Mouse (Mus musculus): ENCODE measurements around the gene Tmem151b. TPM values are rescaled to one million over a fixed set of nuclear protein-coding genes. Genes with fewer than 3 reads are reported as not detected.

The Tmem151b gene
- total RNA-seq, 2 experiments from 2014 or later, result 0.08 TPM; not detected in 1

DNA sequence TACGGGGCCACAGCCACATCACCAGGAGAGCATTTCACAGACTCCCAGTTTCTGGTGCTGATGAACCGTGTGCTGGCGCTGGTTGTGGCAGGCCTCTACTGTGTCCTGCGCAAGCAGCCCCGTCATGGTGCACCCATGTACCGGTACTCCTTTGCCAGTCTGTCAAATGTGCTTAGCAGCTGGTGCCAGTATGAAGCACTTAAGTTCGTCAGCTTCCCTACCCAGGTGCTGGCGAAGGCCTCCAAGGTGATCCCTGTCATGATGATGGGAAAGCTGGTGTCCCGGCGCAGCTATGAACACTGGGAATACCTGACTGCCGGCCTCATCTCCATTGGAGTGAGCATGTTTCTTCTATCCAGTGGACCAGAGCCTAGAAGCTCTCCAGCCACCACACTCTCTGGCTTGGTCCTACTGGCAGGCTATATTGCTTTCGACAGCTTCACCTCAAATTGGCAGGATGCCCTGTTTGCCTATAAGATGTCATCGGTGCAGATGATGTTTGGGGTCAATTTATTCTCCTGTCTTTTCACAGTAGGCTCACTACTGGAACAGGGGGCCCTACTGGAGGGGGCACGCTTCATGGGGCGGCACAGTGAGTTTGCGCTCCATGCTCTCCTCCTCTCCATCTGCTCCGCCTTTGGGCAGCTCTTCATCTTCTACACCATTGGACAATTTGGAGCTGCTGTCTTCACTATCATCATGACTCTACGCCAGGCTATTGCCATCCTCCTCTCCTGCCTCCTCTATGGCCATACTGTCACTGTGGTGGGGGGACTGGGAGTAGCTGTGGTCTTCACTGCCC, 17.1 kb upstream of the Tmem151b start:
- intact Hi-C loops (cut with DNase I), result loop anchor here (10.0 kb wide), 1 partner anchor 598 kb away; the partner anchor contains the start of gene Gtpbp2
- no peak for DNase-seq

GRCm38 (mm10) chr17:45566031-45566359, 16.5 kb upstream of the Tmem151b start:
- intact Hi-C loops (cut with DNase I), result loop anchor here (10.0 kb wide), 1 partner anchor 599 kb away; the partner anchor contains the start of gene Gtpbp2
- DNase-seq, result no peak

GRCm38 (mm10) chr17:45565103-45565502, 15.6 kb upstream of the Tmem151b start:
- intact Hi-C loops (cut with DNase I), result loop anchor here (10.0 kb wide), 1 partner anchor 600 kb away; the partner anchor contains the start of gene Gtpbp2
- DNase-seq, result no peak

DNA sequence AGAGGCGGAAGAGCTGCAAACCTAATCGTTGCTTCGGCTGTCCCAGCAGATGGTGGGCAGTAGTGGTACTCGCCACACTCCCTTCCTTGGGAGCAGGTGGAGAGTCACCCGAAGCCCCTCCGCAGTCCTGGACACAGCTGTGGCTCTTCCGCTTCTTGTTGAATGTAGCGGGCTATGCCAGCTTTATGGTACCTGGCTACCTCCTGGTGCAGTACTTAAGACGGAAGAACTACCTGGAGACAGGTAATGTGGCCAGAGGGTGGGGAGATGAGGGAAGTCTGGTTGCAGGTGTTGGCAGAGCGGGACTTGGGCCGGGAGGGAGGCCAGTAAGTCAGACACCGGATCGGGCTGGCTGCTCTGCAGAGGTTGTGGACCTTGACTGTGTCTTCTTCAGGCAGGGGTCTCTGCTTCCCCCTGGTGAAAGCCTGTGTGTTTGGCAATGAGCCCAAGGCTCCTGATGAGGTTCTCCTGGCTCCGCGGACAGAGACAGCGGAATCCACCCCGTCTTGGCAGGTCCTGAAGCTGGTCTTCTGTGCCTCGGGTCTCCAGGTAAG, 15.1 kb upstream of the Tmem151b start:
- intact Hi-C loops (cut with DNase I), result loop anchor here (10.0 kb wide), 1 partner anchor 600 kb away; the partner anchor contains the start of gene Gtpbp2

GRCm38 (mm10) chr17:45563655-45564530, 14.4 kb upstream of the Tmem151b start, which contains the start of gene Slc35b2:
Gene Slc35b2, plus strand, starts transcription at chr17:45563874.
- intact Hi-C loops (cut with DNase I), result loop anchor here (10.0 kb wide), 1 partner anchor 601 kb away; the partner anchor contains the start of gene Gtpbp2
- peak; percentile 94 to 96 for DNase-seq

More for the DNA sequence above, 15.1 kb upstream of the Tmem151b start:
- DNase-seq, result no peak

DNA sequence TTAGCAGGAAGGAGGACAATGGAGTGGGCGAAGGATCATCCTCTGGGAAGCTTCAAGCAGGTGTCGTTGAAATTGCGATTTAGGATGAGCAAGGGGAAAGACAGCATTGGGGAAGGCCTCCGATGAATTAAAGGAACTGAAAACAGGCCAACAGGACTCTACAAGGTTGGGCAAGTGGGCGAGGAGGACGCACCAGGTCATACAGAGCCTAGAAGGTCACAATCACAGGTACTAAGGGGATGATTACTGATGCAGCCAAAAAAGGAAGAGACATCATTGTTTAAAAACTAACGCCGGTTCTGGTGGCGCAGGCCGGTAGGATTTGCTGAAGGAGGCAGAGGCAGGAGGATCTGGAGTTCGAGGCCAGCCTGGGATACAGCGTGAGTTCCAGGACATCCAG, 13.7 kb upstream of the Tmem151b start:
- intact Hi-C loops (cut with DNase I), result loop anchor here (10.0 kb wide), 1 partner anchor 602 kb away; the partner anchor contains the start of gene Gtpbp2
- no peak for DNase-seq

GRCm38 (mm10) chr17:45559732-45560525, 10.5 kb upstream of the Tmem151b start:
- intact Hi-C loops (cut with DNase I), result loop anchor here (10.0 kb wide), 1 partner anchor 605 kb away; the partner anchor contains the start of gene Gtpbp2
- no peak for DNase-seq

- DNase-seq, result no peak
- intact Hi-C loops (cut with DNase I), result no loop called here
These were observed 8.8 kb upstream of the Tmem151b start for GRCm38 (mm10) chr17:45557998-45558862.

- DNase-seq, result no peak
- intact Hi-C loops (cut with DNase I), result no loop called here
These were observed 7.9 kb upstream of the Tmem151b start for GRCm38 (mm10) chr17:45557246-45557824.

DNA sequence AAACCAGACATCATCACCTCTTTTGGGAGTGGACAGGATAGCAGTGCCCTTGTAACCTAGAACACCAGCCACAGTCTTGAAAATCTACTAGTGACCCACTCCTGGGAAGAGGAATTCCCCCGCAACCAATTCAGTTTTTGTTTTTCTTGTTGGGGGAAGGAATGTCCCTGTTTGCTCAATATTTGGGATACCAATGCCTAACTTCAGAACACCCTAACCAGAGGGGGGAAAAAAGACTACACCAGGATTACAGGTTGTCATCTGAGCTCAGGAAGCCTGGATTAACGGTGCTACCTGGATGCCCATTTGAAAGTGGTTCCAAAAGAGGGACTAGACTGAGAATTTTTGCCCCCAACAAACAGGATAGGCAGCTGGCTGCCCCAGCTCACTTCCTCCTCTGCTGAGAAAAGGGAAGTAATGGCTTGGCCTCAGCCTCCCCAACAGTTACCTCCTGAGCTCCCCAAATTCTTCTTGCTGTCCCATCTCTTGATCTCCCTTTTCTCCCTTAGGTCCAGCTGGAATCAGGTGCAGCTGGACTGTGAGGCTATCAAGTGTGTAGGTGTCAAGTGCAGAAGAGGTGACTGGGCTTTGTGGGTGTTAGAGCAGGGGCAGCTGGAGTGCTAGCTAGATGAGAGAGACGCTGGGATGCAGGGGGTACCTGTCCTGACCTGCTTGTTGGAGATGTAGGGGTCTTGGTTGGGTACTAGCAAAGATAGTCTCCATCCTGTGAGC, 7.2 kb upstream of the Tmem151b start:
- DNase-seq, result no peak

GRCm38 (mm10) chr17:45556107-45556489, 6.6 kb upstream of the Tmem151b start:
- intact Hi-C loops (cut with DNase I), result no loop called here
- DNase-seq, result no peak

More for the DNA sequence above, 7.2 kb upstream of the Tmem151b start:
- intact Hi-C loops (cut with DNase I), result no loop called here

- intact Hi-C loops (cut with DNase I), result no loop called here
- peak; percentile 93 to 96 for DNase-seq
These were observed 6.1 kb upstream of the Tmem151b start, which contains the start of gene Nfkbie for GRCm38 (mm10) chr17:45555452-45556106. Gene Nfkbie, plus strand, starts transcription at chr17:45555703.

- intact Hi-C loops (cut with DNase I), result no loop called here
- DNase-seq, result no peak
These were observed 4.9 kb upstream of the Tmem151b start for GRCm38 (mm10) chr17:45554420-45554819.

GRCm38 (mm10) chr17:45553065-45553464, 3.6 kb upstream of the Tmem151b start:
- no peak for DNase-seq
- intact Hi-C loops (cut with DNase I), result no loop called here

DNA sequence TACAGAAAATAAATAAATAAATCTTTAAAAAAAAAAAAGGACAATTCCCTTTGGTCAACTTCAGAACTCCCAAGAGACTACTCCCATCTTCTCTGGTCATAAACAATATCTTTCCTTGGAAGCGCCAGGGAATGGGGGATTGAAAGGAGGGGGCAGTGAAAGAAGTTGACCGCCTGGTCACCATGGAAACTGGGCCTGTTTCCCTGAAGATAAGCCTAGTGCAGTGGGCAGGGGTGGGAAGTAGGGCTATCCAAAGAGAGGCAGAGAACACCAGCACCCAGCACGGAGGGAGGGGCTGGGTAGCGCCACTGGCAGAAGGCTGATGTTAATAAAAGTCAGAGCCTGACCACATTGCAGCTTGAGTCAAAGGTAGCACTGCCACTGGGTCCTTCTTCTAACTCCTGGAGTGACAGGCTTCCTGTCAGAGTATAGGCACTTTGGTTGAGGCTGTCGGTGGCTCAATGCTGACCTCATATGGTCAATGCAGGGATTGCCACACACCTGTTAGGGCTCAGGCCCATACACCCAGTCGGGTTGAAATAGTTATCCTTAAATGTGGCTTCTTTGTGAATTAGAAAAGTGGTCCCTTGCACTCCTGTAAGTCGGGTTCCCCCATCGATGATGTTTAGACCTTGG, 2.5 kb upstream of the Tmem151b start:
- intact Hi-C loops (cut with DNase I), result loop anchor here (1.0 kb wide), 2 partner anchors 36 to 74 kb away; no protein-coding TSS in a partner anchor
- peak; percentile 78 to 85 for DNase-seq

GRCm38 (mm10) chr17:45551249-45551796, 1.8 kb upstream of the Tmem151b start:
- intact Hi-C loops (cut with DNase I), result no loop called here
- DNase-seq, result no peak
